ENCODE assay signal across 7 mouse cellular contexts in genomic region chr13:89539205-89539886, GRCm38 (mm10). TPM values are rescaled to one million over a fixed set of nuclear protein-coding genes. Genes with fewer than 3 reads are reported as not detected.
DNase-seq lines count a peak whose midpoint lies in the region; ATAC-seq and TF ChIP-seq lines count a peak whose summit lies in the region.

Gene Hapln1, plus strand, starts transcription at chr13:89539796.

- peak within 1 kb of the TSS; percentile 78 for H3K4me3 ChIP-seq in E14TG2a.4 (replicated peaks; ENCODE audit: low read length)
- H3K4me3 ChIP-seq in forebrain, embryonic 11.5 days (ENCODE audit: low read depth, low read length) = peak within 1 kb of the TSS; percentile 46
- peak within 1 kb of the TSS; percentile 64 for H3K4me3 ChIP-seq in midbrain, embryonic 10.5 days
- peak within 1 kb of the TSS; percentile 56 for H3K4me3 ChIP-seq in stomach, embryonic 15.5 days (replicated peaks)

- H3K9me3 ChIP-seq in E14TG2a.4 (ENCODE audit: low read length) = no peaks in the 10 kb centered on the region
- H3K9me3 ChIP-seq in forebrain, embryonic 11.5 days (ENCODE audit: control insufficient read depth, low read length) = no peaks in the 10 kb centered on the region
- no peaks in the 10 kb centered on the region for H3K9me3 ChIP-seq in midbrain, embryonic 10.5 days (replicated peaks)
- no peaks in the 10 kb centered on the region for H3K9me3 ChIP-seq in stomach, embryonic 15.5 days

- peaks cover 7% of the 10 kb centered on the region for H3K4me1 ChIP-seq in E14TG2a.4 (replicated peaks; ENCODE audit: low read depth, low read length)
- H3K4me1 ChIP-seq in forebrain, embryonic 11.5 days (replicated peaks; ENCODE audit: control insufficient read depth, insufficient read depth, low read length) = peaks cover 4% of the 10 kb centered on the region; the same call in 1 of the 2 replicates
- peaks cover 26% of the 10 kb centered on the region for H3K4me1 ChIP-seq in midbrain, embryonic 10.5 days
- H3K4me1 ChIP-seq in stomach, embryonic 15.5 days = no peaks in the 10 kb centered on the region

- peak within 1 kb of the TSS; percentile 71 for H3K9ac ChIP-seq in forebrain, embryonic 11.5 days (ENCODE audit: low read length)
- peak within 1 kb of the TSS; percentile 34; the same call in 1 of the 2 replicates for H3K9ac ChIP-seq in stomach, embryonic 15.5 days

- intact Hi-C loops in left cerebral cortex, postnatal 4 days (cut with DNase I) = loop anchor here (10.0 kb wide), 1 partner anchor 715 kb away; the partner anchor contains the start of gene Edil3

- under 1% methylated on average over 29 of the region's 29 CpGs for WGBS in forebrain, embryonic 11.5 days
- under 1% methylated on average over 29 of the region's 29 CpGs for WGBS in midbrain, embryonic 10.5 days
- WGBS in stomach, embryonic 15.5 days = under 1% methylated on average over 29 of the region's 29 CpGs

- 0 out of 2 replicates have a peak, but pooled peaks have one; percentile 5 for TF ChIP-seq CTCF in E14TG2a.4 (conservative IDR thresholded peaks at IDR 0.05; ENCODE audit: low read length)

- peaks cover 18% of the 10 kb centered on the region for H3K27me3 ChIP-seq in E14TG2a.4 (ENCODE audit: insufficient read depth, low read length)
- no peaks in the 10 kb centered on the region for H3K27me3 ChIP-seq in forebrain, embryonic 11.5 days (ENCODE audit: control insufficient read depth, insufficient read depth, low read length)
- H3K27me3 ChIP-seq in midbrain, embryonic 10.5 days (ENCODE audit: low read depth, poor library complexity, severe bottlenecking) = no peaks in the 10 kb centered on the region
- H3K27me3 ChIP-seq in stomach, embryonic 15.5 days (replicated peaks) = no peaks in the 10 kb centered on the region

- H3K27ac ChIP-seq in forebrain, embryonic 11.5 days (ENCODE audit: low read depth, low read length) = 0 out of 2 replicates have a peak within 1 kb of the TSS, but pooled peaks have one; percentile 18
- H3K27ac ChIP-seq in midbrain, embryonic 10.5 days (replicated peaks) = peak within 1 kb of the TSS; percentile 81
- no peak within 1 kb of the TSS for H3K27ac ChIP-seq in stomach, embryonic 15.5 days

- ATAC-seq in forebrain, embryonic 11.5 days (replicated peaks; ENCODE audit: low FRiP score) = peak; percentile 82
- ATAC-seq in inflammation-experienced regulatory T-cells, adult 6 months = peak; percentile 38
- peak; percentile 71; the same call in 1 of the 2 replicates for ATAC-seq in stomach, embryonic 15.5 days (ENCODE audit: insufficient read depth, low FRiP score, low read depth)

- peak; percentile 38 for DNase-seq in R1 (ENCODE audit: low read depth, low spot score)
- peak; percentile 79 for DNase-seq in forebrain, embryonic 11.5 days (ENCODE audit: low spot score)
- peak; percentile 76 for DNase-seq in left cerebral cortex, postnatal 4 days
- DNase-seq in midbrain, embryonic 10.5 days (ENCODE audit: low spot score) = peak; percentile 70

- H3K4me2 ChIP-seq in forebrain, embryonic 11.5 days (ENCODE audit: low read depth, low read length, severe bottlenecking) = peak within 1 kb of the TSS; percentile 84
- peak within 1 kb of the TSS; percentile 97 for H3K4me2 ChIP-seq in stomach, embryonic 15.5 days

- no peaks in the 10 kb centered on the region for H3K36me3 ChIP-seq in E14TG2a.4 (ENCODE audit: insufficient read depth, low read length)
- no peaks in the 10 kb centered on the region for H3K36me3 ChIP-seq in forebrain, embryonic 11.5 days (ENCODE audit: control insufficient read depth, insufficient read depth, low read length)
- H3K36me3 ChIP-seq in midbrain, embryonic 10.5 days = no peaks in the 10 kb centered on the region
- no peaks in the 10 kb centered on the region for H3K36me3 ChIP-seq in stomach, embryonic 15.5 days

RNA-seq across cellular contexts. Expression of gene Hapln1, which starts in this region (rescaled TPM):
- polyA plus RNA-seq in forebrain, embryonic 11.5 days (2014; fragmentation: Nextera tagmentation; extraction: Ambion mirVana) = 18.6 and 19.7 TPM in 2 replicates
- polyA plus RNA-seq in inflammation-experienced regulatory T-cells, adult 6 months (2017; shearing (Covaris generic)) = 1 to 10 TPM in 1 of 3 experiments, under 1 TPM in 1, not detected in 1; 0.12 to 2.3 TPM
- total RNA-seq in left cerebral cortex, postnatal 4 days (2021) = 10 to 100 TPM; 10.7 to 12.6 TPM
- 17.5 and 22.0 TPM in 2 replicates for polyA plus RNA-seq in midbrain, embryonic 10.5 days (2016; fragmentation: Nextera tagmentation; extraction: Ambion mirVana)
- 3.7 and 4.3 TPM in 2 replicates for polyA plus RNA-seq in stomach, embryonic 15.5 days (2015; fragmentation: Nextera tagmentation; extraction: Ambion mirVana)
